Mouse (Mus musculus): ENCODE data around the gene Clec18a. TPM values are rescaled to one million over a fixed set of nuclear protein-coding genes. Genes with fewer than 3 reads are reported as not detected.

Gene Clec18a
- polyA plus RNA-seq, 1 experiment from 2014 or later: not detected

- ATAC-seq (no peak), DNase-seq (ENCODE audit: low spot score) (no peak)
- Histone ChIP-seq H3K27ac (ENCODE audit: low read length) (no peak overlapping the region), H3K9ac (replicated peaks; ENCODE audit: low read depth) (no peak overlapping the region; the same call in 1 of the 2 replicates), H3K9me3 (ENCODE audit: low read length) (no peaks in the 10 kb centered on the region), H3K4me2 (replicated peaks; ENCODE audit: low read depth, low read length) (peak overlapping the region; percentile 74), H3K4me1 (ENCODE audit: insufficient read depth, low read depth, low read length) (peaks cover 8% of the 10 kb centered on the region; the same call in 1 of the 2 replicates), H3K4me3 (ENCODE audit: low read depth, low read length) (peak overlapping the region; percentile 57), H3K36me3 (ENCODE audit: insufficient read depth, low read length) (no peaks in the 10 kb centered on the region), H3K27me3 (replicated peaks; ENCODE audit: insufficient read depth, low read length) (no peaks in the 10 kb centered on the region)
- TF ChIP-seq CTCF (IDR thresholded peaks at IDR 0.05): no peak
- no peak for TF ChIP-seq EP300 (IDR thresholded peaks at IDR 0.05)
- WGBS: 1% methylated on average over 14 of the region's 14 CpGs
These were observed 30.5 kb downstream of the Clec18a start for GRCm38 (mm10) chr8:111061688-111062071.

- no peak overlapping the region for H3K27ac ChIP-seq (ENCODE audit: low read length)
- no peak for TF ChIP-seq CTCF (IDR thresholded peaks at IDR 0.05)
- no peak for TF ChIP-seq EP300 (IDR thresholded peaks at IDR 0.05)
- 79% methylated on average over 2 of the region's 2 CpGs for WGBS
- peaks cover 13% of the 10 kb centered on the region; the same call in 1 of the 2 replicates for H3K36me3 ChIP-seq (ENCODE audit: insufficient read depth, low read length)
- no peaks in the 10 kb centered on the region for H3K27me3 ChIP-seq (replicated peaks; ENCODE audit: insufficient read depth, low read length)
- no peaks in the 10 kb centered on the region for H3K9me3 ChIP-seq (ENCODE audit: low read length)
- ATAC-seq: no peak
- no peak overlapping the region for H3K4me2 ChIP-seq (replicated peaks; ENCODE audit: low read depth, low read length)
- no peak overlapping the region for H3K4me3 ChIP-seq (ENCODE audit: low read depth, low read length)
- peaks cover 8% of the 10 kb centered on the region; the same call in 1 of the 2 replicates for H3K4me1 ChIP-seq (ENCODE audit: insufficient read depth, low read depth, low read length)
- DNase-seq (ENCODE audit: low spot score): no peak
- H3K9ac ChIP-seq (replicated peaks; ENCODE audit: low read depth): no peak overlapping the region
These were observed 33.2 kb downstream of the Clec18a start for GRCm38 (mm10) chr8:111058946-111059572.

GRCm38 (mm10) chr8:111056691-111057293, 35.4 kb downstream of the Clec18a start:
- Histone ChIP-seq H3K4me2 (replicated peaks; ENCODE audit: low read depth, low read length) (peak overlapping the region; percentile 99), H3K27ac (ENCODE audit: low read length) (peak overlapping the region; percentile 48), H3K9ac (replicated peaks; ENCODE audit: low read depth) (peak overlapping the region; percentile 48), H3K4me3 (ENCODE audit: low read depth, low read length) (peak overlapping the region; percentile 96), H3K4me1 (ENCODE audit: insufficient read depth, low read depth, low read length) (peaks cover 8% of the 10 kb centered on the region; the same call in 1 of the 2 replicates), H3K9me3 (ENCODE audit: low read length) (no peaks in the 10 kb centered on the region), H3K27me3 (replicated peaks; ENCODE audit: insufficient read depth, low read length) (no peaks in the 10 kb centered on the region), H3K36me3 (ENCODE audit: insufficient read depth, low read length) (peaks cover 35% of the 10 kb centered on the region)
- WGBS: under 1% methylated on average over 48 of the region's 63 CpGs
- DNase-seq (ENCODE audit: low spot score) (peak; percentile 45), ATAC-seq (peak; percentile 68)
- no peak for TF ChIP-seq CTCF (IDR thresholded peaks at IDR 0.05)
- TF ChIP-seq EP300 (IDR thresholded peaks at IDR 0.05): no peak

- Histone ChIP-seq H3K36me3 (ENCODE audit: insufficient read depth, low read length) (peaks cover 35% of the 10 kb centered on the region), H3K4me2 (replicated peaks; ENCODE audit: low read depth, low read length) (peak within 1 kb of the TSS; percentile 99), H3K9ac (replicated peaks; ENCODE audit: low read depth) (peak within 1 kb of the TSS; percentile 48), H3K4me1 (ENCODE audit: insufficient read depth, low read depth, low read length) (peaks cover 8% of the 10 kb centered on the region; the same call in 1 of the 2 replicates), H3K4me3 (ENCODE audit: low read depth, low read length) (peak within 1 kb of the TSS; percentile 96), H3K9me3 (ENCODE audit: low read length) (no peaks in the 10 kb centered on the region), H3K27me3 (replicated peaks; ENCODE audit: insufficient read depth, low read length) (no peaks in the 10 kb centered on the region), H3K27ac (ENCODE audit: low read length) (peak within 1 kb of the TSS; percentile 48)
- TF ChIP-seq EP300 (IDR thresholded peaks at IDR 0.05) (no peak), CTCF (IDR thresholded peaks at IDR 0.05) (peak; percentile 98)
- DNase-seq (ENCODE audit: low spot score): peak; percentile 96
- peak; percentile 97 for ATAC-seq
- under 1% methylated on average over 52 of the region's 68 CpGs for WGBS
These were observed 36.0 kb downstream of the Clec18a start, which contains the start of gene Exosc6 for GRCm38 (mm10) chr8:111056158-111056663. Gene Exosc6 (plus strand): TSS chr8:111056339.

- ATAC-seq (no peak), DNase-seq (ENCODE audit: low spot score) (no peak)
- Histone ChIP-seq H3K36me3 (ENCODE audit: insufficient read depth, low read length) (peaks cover 40% of the 10 kb centered on the region), H3K27me3 (replicated peaks; ENCODE audit: insufficient read depth, low read length) (no peaks in the 10 kb centered on the region), H3K4me2 (replicated peaks; ENCODE audit: low read depth, low read length) (no peak overlapping the region), H3K4me3 (ENCODE audit: low read depth, low read length) (no peak overlapping the region), H3K9ac (replicated peaks; ENCODE audit: low read depth) (no peak overlapping the region), H3K9me3 (ENCODE audit: low read length) (no peaks in the 10 kb centered on the region), H3K4me1 (ENCODE audit: insufficient read depth, low read depth, low read length) (peaks cover 8% of the 10 kb centered on the region; the same call in 1 of the 2 replicates), H3K27ac (ENCODE audit: low read length) (no peak overlapping the region)
- TF ChIP-seq CTCF (IDR thresholded peaks at IDR 0.05) (no peak), EP300 (IDR thresholded peaks at IDR 0.05) (no peak)
- 57% methylated on average over 2 of the region's 2 CpGs for WGBS
These were observed 36.6 kb downstream of the Clec18a start for GRCm38 (mm10) chr8:111055661-111056060.

GRCm38 (mm10) chr8:111055031-111055634, 37.1 kb downstream of the Clec18a start:
- ATAC-seq (no peak), DNase-seq (ENCODE audit: low spot score) (no peak)
- Histone ChIP-seq H3K9me3 (ENCODE audit: low read length) (no peaks in the 10 kb centered on the region), H3K4me3 (ENCODE audit: low read depth, low read length) (no peak overlapping the region), H3K27me3 (replicated peaks; ENCODE audit: insufficient read depth, low read length) (no peaks in the 10 kb centered on the region), H3K9ac (replicated peaks; ENCODE audit: low read depth) (no peak overlapping the region), H3K4me1 (ENCODE audit: insufficient read depth, low read depth, low read length) (peaks cover 8% of the 10 kb centered on the region; the same call in 1 of the 2 replicates), H3K27ac (ENCODE audit: low read length) (no peak overlapping the region), H3K36me3 (ENCODE audit: insufficient read depth, low read length) (peaks cover 45% of the 10 kb centered on the region), H3K4me2 (replicated peaks; ENCODE audit: low read depth, low read length) (no peak overlapping the region)
- TF ChIP-seq EP300 (IDR thresholded peaks at IDR 0.05): no peak
- TF ChIP-seq CTCF (IDR thresholded peaks at IDR 0.05): no peak
- 88% methylated on average over 17 of the region's 17 CpGs for WGBS

Data from lung, postnatal 0 days (tissue).